Mouse (Mus musculus) embryonic stem cell, embryonic (primary cell): ENCODE results near the gene Bola2.
"Not testable (repeated sequence)": the region's sequence is repeated elsewhere in the genome, so short reads cannot be mapped to it uniquely, and the experiment has no call there.

Experiments
- CTCF ChIA-PET, 4 experiments: fragments of 300-600 bp in 2 of 4; fragments of 350-600 bp in 2 of 4; sonication (Branson Sonifier 250); formaldehyde crosslinking; loops; one replicate each; lab custom pipeline; 2022; ENCODE audit warnings: inconsistent platforms in 2 of 4; lab: Charles Lee
- POLR2A ChIA-PET, 4 experiments: fragments of 300-600 bp in 2 of 4; fragments of 350-600 bp in 2 of 4; sonication (Branson Sonifier 250); formaldehyde crosslinking; loops; one replicate each; lab custom pipeline; 2022; ENCODE audit warnings: antibody characterized with exemption in 4 of 4, inconsistent platforms in 1 of 4; lab: Charles Lee

Bola2 gene

DNA sequence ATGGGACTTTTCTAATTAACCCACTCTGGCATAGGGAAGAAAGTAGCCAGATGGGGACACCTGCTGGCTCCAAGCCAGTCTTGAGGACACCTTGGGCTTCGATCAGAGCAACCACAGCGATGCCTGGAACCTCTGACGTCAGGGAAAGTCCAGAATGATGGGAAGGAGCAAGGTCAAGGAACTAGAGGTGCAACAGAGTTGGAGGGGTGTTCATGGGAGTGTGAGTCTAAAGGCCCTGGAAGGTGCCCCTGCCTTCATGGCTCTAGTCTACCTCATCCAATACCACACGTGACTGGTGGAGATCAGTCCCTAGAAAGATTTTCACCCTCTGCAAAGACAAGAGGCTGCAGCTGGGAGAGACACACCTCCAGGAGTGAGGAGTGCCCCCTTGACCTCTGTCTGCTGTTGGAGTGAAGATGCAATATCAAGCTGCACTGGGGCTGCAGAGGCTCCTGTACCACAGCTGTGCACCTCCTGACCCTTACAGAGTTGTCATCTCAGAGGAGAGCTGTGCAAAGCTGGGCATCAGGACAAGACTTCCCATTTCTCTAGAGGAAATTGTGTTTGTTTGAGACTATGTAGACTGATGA, 18.5 kb upstream of the Bola2 start:
- CTCF ChIA-PET, result no interaction called here
- POLR2A ChIA-PET, result interaction anchor here in 2 of 4 experiments (1.1 to 5.1 kb wide), 5 partner anchors 15 to 92 kb away, joined by 3 to 51 read pairs (median 4); partner anchors contain the start of genes Apobr (in 1 of the 2), Bola2 (in 1 of the 2) and Sgf29 (in 1 of the 2)

DNA sequence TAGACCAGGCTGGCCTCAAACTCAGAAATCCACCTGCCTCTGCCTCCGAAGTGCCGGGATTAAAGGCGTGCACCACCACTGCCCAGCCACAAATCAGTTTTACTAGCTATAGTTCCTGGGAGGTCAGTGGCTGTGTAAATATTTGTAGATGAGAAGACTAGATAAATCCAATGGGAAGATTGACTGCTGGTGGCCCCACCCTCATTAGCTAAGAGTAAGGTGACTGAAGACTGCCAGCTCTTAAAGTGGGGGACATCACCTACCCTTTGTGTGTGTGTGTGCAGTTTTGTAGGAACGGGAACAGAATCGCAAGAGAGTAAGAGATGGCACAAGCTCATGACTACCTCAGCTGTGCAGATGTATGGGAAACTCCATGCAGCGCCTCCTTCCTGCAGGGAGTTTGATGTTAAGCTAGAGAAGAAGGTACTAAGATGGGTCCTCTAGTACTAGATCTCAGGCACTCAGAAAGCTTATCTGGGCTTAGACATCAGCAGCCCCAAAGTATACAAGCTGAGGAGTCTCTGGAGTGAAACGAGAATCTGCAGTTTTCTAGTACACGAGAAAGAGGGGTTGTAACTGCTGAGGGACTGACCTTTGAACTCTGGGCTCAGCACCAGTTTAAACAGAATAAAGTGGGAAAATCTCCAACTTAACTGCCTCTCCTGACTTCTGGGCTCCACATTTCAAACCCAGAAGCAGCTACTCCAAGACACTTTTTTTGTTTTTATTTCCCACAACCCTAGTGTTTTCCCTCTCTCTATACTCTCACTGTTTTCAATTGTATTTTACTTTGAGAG, 16.5 kb upstream of the Bola2 start:
- ChIA-PET POLR2A (interaction anchor here in 2 of 4 experiments (0.6 to 5.1 kb wide), 16 partner anchors 8 to 546 kb away, joined by 3 to 51 read pairs (median 4); partner anchors contain the start of genes Bola2 (in 1 of the 2), Eif3c (in 1 of the 2), Maz (in 1 of the 2) and Sgf29 (in 1 of the 2)), CTCF (interaction anchor here in 3 of 4 experiments (0.6 to 1.4 kb wide), 8 partner anchors 10 to 503 kb away, joined by 3 to 7 read pairs (median 4); no protein-coding TSS in a partner anchor)

DNA sequence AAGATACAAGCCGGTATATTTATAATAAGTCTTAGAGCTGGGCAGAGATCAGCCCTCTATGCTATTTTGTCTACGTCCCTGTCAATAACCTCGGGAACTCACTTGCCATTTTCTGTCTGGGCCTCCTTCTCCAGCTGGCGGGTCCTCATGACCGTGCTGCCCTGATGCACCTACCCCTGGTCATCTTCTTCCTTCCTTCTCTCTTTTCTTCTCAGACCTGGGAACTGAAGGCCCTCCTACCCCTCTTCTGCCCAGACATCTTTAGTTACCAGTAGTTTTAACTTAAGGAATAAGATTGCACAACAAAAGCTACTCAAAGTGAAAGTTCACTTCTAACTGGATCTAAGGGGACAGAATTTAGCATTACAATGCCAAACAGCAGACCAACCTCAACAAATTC, 15.5 kb upstream of the Bola2 start:
- ChIA-PET CTCF (interaction anchor here in 3 of 4 experiments (0.7 to 1.4 kb wide), 6 partner anchors 11 to 92 kb away, joined by 3 to 7 read pairs (median 3); no protein-coding TSS in a partner anchor), POLR2A (interaction anchor here in 3 of 4 experiments (0.6 to 5.1 kb wide), 10 partner anchors 13 to 1192 kb away, joined by 3 to 51 read pairs (median 6); partner anchors contain the start of genes Bola2 (in 1 of the 3), Eif3c (in 1 of the 3) and Sgf29 (in 1 of the 3))

DNA sequence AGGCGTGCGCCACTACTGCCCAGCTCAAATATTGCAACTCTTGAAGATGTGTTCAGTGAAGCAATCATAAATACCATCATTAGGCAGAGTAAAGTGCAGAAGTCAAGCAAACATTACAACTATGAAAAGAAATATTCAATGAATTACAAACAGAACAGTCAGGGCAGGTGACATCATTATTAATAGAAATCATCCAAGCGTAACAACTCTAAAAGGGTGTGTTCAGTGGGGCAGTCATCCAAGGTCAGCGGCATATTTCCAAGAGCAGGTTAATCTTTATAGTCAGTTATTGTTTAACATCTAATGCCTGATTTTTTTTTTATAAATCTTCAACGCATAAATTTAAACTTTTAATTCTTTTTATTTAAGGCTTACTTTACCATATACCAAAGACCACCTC, 14.0 kb upstream of the Bola2 start:
- ChIA-PET POLR2A (interaction anchor here in 3 of 4 experiments (0.5 to 5.1 kb wide), 6 partner anchors 11 to 96 kb away, joined by 3 to 51 read pairs (median 4); partner anchors contain the start of genes Sgf29 (in 2 of the 3) and Bola2 (in 1 of the 3)), CTCF (no interaction called here)

DNA sequence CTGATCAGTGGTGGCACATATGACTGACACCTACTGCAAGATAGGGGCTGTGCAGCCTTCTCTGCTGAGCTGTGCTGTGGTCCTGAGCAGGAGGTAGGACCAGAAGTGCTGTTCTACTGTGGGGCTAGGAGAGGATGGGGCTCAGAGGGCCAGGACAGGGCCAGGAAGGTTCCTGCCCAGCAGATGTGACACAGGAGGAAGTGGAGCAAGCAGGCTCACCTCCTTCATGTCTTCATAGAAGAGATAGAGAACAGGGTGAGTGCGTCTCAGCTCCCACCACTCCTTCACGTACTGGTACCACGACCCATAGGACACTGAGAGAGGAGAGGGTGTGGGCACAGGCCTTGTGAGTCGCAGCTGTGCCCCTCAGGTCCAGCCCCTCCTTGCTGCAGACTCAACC, 7.0 kb upstream of the Bola2 start:
- POLR2A ChIA-PET, CTCF ChIA-PET: not testable (repeated sequence)

DNA sequence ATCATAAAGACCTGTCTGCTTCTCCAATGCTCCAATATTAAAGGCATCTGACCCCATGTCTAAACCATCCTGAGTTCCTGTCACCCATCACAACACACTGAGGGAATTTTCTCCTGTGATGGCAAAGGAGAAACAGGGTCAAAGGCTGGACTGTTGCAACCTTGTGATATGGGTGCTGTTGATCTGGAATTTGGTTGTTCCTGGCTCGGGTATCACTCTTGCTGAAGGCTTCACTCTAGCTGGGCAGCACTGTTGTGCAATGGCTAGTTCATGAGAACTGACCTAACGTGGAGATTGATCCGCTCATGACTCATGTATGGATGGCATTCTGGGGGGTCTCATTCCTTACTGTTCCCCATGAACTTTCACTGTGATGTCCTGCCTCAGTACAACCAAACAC, 6.2 kb upstream of the Bola2 start:
- ChIA-PET POLR2A (interaction anchor here in 2 of 4 experiments (0.5 to 1.3 kb wide), 4 partner anchors 16 to 122 kb away, joined by 3 to 5 read pairs (median 3); no protein-coding TSS in a partner anchor), CTCF (interaction anchor here in 1 of 4 experiments (0.6 kb wide), 1 partner anchor 212 kb away, joined by 3 read pairs; no protein-coding TSS in a partner anchor)

DNA sequence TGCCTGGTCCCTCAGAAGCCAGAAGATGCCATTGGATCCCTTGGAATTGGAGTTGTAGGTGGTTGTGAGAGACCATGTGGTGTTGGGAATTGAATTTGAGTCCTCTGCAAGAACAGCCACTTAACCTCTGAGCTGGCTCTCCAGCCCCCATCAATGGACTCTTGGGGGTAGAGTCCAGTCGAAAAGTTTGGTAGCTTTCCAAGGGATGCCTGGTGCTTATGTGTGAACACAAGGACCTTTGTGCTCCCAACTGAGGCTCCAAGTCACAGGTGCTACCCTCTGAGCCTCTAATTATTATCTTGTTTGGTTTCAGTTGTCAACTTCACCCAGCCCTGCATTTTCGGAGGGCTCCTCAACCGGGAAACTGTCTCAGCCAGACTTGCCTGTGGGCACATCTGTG, 4.5 kb upstream of the Bola2 start:
- POLR2A ChIA-PET, result interaction anchor here in 3 of 4 experiments (0.5 to 6.0 kb wide), 9 partner anchors 9 to 544 kb away, joined by 3 to 60 read pairs (median 7); partner anchors contain the start of genes Sgf29 (in 2 of the 3) and Sult1a1 (in 1 of the 3)
- CTCF ChIA-PET, result interaction anchor here in 1 of 4 experiments (1.5 kb wide), 1 partner anchor 11 kb away, joined by 3 read pairs; no protein-coding TSS in a partner anchor

DNA sequence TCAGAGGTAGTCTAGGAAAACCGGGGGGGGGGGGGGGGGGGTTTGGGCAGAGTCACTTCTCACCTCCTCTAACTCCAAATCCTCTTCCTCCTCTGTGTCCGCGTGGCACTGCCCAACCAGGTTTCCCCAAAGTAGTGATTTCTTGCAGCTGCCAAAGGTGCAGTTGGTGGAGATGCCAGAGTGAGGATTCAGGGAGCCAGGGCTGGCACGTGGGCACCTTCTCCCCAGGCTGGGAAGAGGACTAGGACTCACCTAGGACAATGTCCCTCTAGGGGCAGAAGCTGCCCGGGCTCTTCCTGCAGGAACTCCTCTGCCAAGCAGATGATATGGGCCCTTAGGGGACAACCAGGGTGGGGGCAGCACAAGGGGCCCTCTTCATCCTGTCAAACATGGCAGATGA, 3.5 kb upstream of the Bola2 start:
- CTCF ChIA-PET, result interaction anchor here in 3 of 4 experiments (0.5 to 2.5 kb wide), 7 partner anchors 12 to 160 kb away, joined by 3 to 10 read pairs (median 4); partner anchors contain the start of gene Sgf29 (in 1 of the 3)
- POLR2A ChIA-PET, result interaction anchor here in 3 of 4 experiments (0.5 to 6.0 kb wide), 15 partner anchors 9 to 415 kb away, joined by 3 to 60 read pairs (median 4); partner anchors contain the start of genes Sgf29 (in 2 of the 3), Hirip3 (in 1 of the 3), Ino80e (in 1 of the 3) and Sult1a1 (in 1 of the 3)

DNA sequence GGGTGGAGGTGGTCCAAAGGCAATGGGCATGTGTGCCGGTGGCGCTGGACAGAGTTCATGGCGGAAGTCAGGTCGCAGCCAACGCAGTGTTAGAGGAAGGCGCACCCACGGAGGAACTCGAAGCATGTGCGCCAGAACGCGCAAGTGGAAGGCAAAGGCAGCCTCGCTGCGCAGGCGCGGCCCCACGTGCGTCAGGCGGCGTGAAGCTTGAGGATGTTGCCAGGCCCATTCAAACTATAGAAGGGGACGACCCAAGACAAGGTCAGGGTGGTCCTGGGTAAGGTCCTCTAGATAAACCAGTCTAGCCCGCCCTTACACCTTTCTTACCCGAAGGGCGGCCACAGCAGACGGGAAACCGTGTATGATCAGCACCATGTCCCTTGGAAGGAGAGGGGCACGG, 2.8 kb upstream of the Bola2 start:
- POLR2A ChIA-PET, result interaction anchor here in 2 of 4 experiments (0.8 to 6.0 kb wide), 20 partner anchors 8 to 128 kb away, joined by 3 to 60 read pairs (median 4); partner anchors contain the start of genes Sgf29 (in 2 of the 2), Sult1a1 (in 2 of the 2) and Eif3c (in 1 of the 2)
- CTCF ChIA-PET, result interaction anchor here in 2 of 4 experiments (0.6 to 2.5 kb wide), 10 partner anchors 9 to 329 kb away, joined by 3 to 10 read pairs (median 3); partner anchors contain the start of gene Sgf29 (in 1 of the 2)

DNA sequence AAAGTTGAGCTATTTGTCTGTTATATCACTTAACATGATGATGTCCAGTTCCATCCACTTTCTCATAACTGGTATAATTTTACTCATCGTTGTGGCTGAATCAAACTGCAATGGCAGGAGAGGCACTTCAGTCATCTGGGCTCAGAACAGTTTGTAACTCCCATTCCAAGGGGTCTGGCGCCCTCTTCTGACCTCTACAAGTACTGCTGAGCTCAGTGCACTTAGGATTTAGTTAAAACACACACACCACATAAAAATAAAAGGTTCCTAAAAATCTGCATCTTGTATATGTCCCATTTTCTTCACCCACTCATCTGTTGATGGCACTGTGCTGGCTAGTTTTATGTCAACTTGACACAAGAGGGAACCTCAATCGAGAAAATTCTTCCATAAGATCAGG, 1.9 kb upstream of the Bola2 start:
- ChIA-PET CTCF (interaction anchor here (0.6 to 2.6 kb wide), 52 partner anchors 9 to 567 kb away, joined by 3 to 46 read pairs (median 4); partner anchors contain the start of genes Sgf29 (in 3 of the 4), Dctpp1 (in 1 of the 4), Eif3c (in 1 of the 4) and Pagr1a (in 1 of the 4)), POLR2A (interaction anchor here (0.5 to 6.0 kb wide), 53 partner anchors 10 to 1335 kb away, joined by 3 to 60 read pairs (median 4); partner anchors contain the start of genes Sgf29 (in 3 of the 4), Sh2b1 (in 2 of the 4), Eif3c (in 1 of the 4) and Sult1a1 (in 1 of the 4))

DNA sequence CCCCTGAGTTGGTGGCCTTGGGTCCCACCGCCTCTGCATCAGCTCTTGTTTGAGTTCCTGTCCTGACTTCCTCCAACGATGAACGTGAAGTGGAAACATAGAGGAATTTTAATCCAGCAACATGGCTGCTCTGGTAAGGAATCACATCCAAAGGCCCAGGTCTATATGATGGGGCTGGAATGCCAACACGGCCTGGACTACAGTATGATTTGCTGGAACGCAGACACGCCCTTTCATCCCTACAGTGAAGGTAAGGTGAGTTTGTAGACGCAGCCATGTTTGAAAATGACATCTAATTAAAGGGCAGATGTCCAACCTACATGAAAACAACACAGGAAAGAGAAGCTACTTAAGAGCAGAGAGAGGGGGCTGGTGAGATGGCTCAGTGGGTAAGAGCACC, 1.4 kb upstream of the Bola2 start:
- POLR2A ChIA-PET, result interaction anchor here in 3 of 4 experiments (0.5 to 6.0 kb wide), 54 partner anchors 10 to 1334 kb away, joined by 3 to 60 read pairs (median 4); partner anchors contain the start of genes Sgf29 (in 3 of the 3), Sh2b1 (in 2 of the 3), Apobr (in 1 of the 3) and Coro1a (in 1 of the 3)
- CTCF ChIA-PET, result interaction anchor here (0.6 to 2.6 kb wide), 47 partner anchors 10 to 567 kb away, joined by 3 to 46 read pairs (median 4); partner anchors contain the start of genes Sgf29 (in 3 of the 4), Dctpp1 (in 1 of the 4), Eif3c (in 1 of the 4) and Pagr1a (in 1 of the 4)

DNA sequence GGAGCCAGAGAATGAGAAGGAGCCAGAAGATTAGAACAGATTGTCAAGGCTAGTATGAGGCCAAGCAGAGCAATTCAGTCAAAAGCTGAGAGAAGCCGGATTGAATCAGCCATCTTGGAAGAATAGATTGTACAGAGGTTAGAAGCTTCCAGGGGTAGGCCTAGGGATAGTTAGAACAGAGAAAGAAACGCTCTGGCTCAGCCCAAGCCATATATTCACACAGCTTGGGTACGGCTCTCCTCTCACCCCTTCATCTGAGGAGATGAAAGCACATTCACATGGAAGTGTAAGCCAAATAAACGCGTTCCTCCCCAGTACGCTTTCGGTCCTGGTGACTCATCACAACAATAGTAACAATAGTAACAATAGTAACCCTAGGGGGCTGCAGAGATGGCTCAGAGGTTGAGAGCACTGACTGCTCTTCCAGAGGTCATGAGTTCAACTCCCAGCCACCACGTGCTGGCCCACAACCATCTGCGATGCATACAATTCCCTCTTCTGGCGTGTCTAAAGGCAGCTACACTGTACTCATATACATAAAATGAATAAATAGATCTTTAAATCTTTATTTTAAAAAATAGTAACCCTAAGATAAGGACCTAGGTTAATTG, 655 bp upstream of the Bola2 start:
- POLR2A ChIA-PET, result interaction anchor here in 3 of 4 experiments (0.7 to 6.0 kb wide), 27 partner anchors 8 to 423 kb away, joined by 3 to 60 read pairs (median 4); partner anchors contain the start of genes Sgf29 (in 2 of the 3), Apobr (in 1 of the 3), Cln3 (in 1 of the 3) and Coro1a (in 1 of the 3)
- CTCF ChIA-PET, result interaction anchor here (0.6 to 2.6 kb wide), 15 partner anchors 10 to 157 kb away, joined by 3 to 22 read pairs (median 4); partner anchors contain the start of gene Sgf29 (in 3 of the 4)

DNA sequence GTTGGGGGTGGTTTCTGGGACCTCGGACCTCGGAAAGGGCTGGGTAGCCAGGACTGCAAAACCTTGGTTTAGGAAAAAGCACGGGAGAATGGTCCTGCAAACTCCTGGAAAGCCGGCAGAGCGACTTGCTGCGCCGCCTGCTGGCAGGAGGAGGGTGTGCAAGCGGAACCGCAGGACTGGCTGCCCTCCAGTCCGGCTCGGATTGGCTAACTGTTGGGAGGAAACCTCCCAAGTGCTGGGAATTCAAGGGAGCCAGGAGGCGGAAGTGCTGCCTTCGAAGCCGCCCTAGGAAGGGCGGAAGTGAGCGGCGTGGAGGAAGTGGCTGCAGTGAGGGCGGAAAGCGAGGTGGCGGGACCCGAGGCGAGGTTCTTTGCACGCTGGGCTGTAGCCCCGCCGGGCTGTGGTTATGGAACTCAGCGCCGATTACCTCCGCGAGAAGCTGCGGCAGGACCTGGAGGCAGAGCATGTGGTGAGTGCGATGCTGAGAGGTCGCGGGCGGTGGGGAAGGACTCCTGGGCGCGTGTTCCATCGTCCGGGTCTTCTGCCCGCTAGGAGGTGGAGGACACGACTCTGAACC, 518 bp downstream of the Bola2 start, which contains the start of gene Slx1b:
Slx1b (minus strand) TSS at position 154 of the 577 bp plus-strand sequence.
- ChIA-PET POLR2A (interaction anchor here in 3 of 4 experiments (0.6 to 3.1 kb wide), 9 partner anchors 9 to 512 kb away, joined by 3 to 14 read pairs (median 3); partner anchors contain the start of genes Apobr (in 1 of the 3), Coro1a (in 1 of the 3), Eif3c (in 1 of the 3) and Sh2b1 (in 1 of the 3)), CTCF (interaction anchor here in 2 of 4 experiments (0.9 to 1.5 kb wide), 4 partner anchors 21 to 408 kb away, joined by 3 read pairs; no protein-coding TSS in a partner anchor)

DNA sequence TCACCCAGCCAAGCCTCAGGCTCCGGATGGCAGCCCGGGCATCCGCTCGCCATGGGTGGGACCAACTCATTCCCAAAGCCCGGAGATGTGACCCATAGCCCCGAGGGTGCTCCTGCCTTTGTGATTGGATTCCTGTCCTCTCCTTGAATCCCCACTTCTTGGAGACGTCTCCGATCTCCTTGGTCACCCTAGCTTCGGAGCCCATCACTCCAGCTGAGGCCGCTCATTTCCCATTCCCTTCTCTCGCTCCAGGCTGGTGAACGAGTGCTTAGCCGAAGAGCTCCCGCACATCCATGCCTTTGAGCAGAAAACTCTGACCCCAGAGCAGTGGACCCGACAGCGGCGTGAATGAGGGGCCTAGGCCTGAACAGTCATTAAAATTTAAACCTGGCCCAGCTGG, 1.1 kb downstream of the Bola2 start:
- CTCF ChIA-PET, result interaction anchor here in 2 of 4 experiments (0.5 to 1.5 kb wide), 7 partner anchors 20 to 530 kb away, joined by 3 to 4 read pairs (median 3); no protein-coding TSS in a partner anchor
- POLR2A ChIA-PET, result interaction anchor here (0.6 to 3.1 kb wide), 12 partner anchors 8 to 511 kb away, joined by 3 to 14 read pairs (median 3); partner anchors contain the start of genes Apobr (in 1 of the 4), Coro1a (in 1 of the 4), Eif3c (in 1 of the 4) and Sh2b1 (in 1 of the 4)

DNA sequence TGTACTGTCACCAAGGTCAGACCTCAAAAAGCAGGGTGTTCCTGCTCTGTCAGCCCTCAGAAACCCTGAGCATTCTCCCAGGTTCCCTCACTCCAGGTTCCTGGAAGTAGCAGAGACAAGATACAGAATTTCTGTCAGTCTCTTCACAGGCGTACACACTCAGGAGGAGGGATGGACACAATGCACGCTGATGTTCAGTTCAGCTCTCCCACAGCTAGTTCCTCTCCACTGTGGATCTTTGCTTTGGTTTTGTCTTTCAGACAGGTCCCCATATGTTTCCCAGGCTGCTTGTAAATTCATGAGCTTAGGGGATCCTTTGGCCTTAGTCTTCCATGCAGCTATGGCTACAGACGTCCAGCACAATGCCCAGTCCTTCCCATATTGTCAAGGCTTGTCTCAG, 1.7 kb downstream of the Bola2 start:
- POLR2A ChIA-PET, result interaction anchor here in 3 of 4 experiments (0.6 to 3.1 kb wide), 13 partner anchors 8 to 510 kb away, joined by 3 to 14 read pairs (median 3); partner anchors contain the start of genes Apobr (in 1 of the 3), Eif3c (in 1 of the 3) and Sh2b1 (in 1 of the 3)
- CTCF ChIA-PET, result interaction anchor here in 2 of 4 experiments (0.5 to 1.5 kb wide), 8 partner anchors 20 to 529 kb away, joined by 3 to 4 read pairs (median 3); no protein-coding TSS in a partner anchor
